Mouse (Mus musculus) hindbrain, embryonic 15.5 days (tissue): ENCODE results near the gene Mroh3. TPM values are rescaled to one million over a fixed set of nuclear protein-coding genes. Genes with fewer than 3 reads are reported as not detected.
A peak's percentile ranks its signal among the peaks of the same experiment; 100 is the strongest.

Experiments
- ATAC-seq: fragments of 200-750 bp; cut with Nextera tagmentation; 2 replicates; pipeline ENCODE4 v1.8.0; 2017; ENCODE audit warnings: low read depth, moderate number of reproducible peaks, moderate TSS enrichment; ENCODE audit not compliant: low FRiP score
- H3K27ac ChIP-seq: fragments of 300-500 bp; sonication (generic); replicated peaks from 2 replicates; pipeline ENCODE4 v1.5.1; 2015; ENCODE audit warnings: mild to moderate bottlenecking, inconsistent platforms
- H3K27me3 ChIP-seq: fragments of 300-500 bp; sonication (generic); 2 replicates; pipeline ENCODE4 v1.6.1; 2015; ENCODE audit warnings: control low read depth, inconsistent platforms
- H3K36me3 ChIP-seq: fragments of 300-500 bp; sonication (generic); 2 replicates; pipeline ENCODE4 v1.6.1; 2015; ENCODE audit warnings: control low read depth, inconsistent platforms
- H3K4me1 ChIP-seq: fragments of 300-500 bp; sonication (generic); replicated peaks from 2 replicates; pipeline ENCODE4 v1.6.1; 2015; ENCODE audit warnings: control low read depth, inconsistent platforms
- H3K4me2 ChIP-seq: fragments of 300-500 bp; sonication (generic); 2 replicates; pipeline ENCODE4 v1.6.1; 2015; ENCODE audit warnings: moderate library complexity, mild to moderate bottlenecking, inconsistent platforms
- H3K4me3 ChIP-seq: fragments of 300-500 bp; sonication (generic); 2 replicates; pipeline ENCODE4 v1.5.1; 2015; ENCODE audit warnings: mild to moderate bottlenecking, inconsistent platforms
- H3K9ac ChIP-seq: fragments of 300-500 bp; sonication (generic); 2 replicates; pipeline ENCODE4 v1.6.1; 2015; ENCODE audit warnings: inconsistent platforms
- H3K9me3 ChIP-seq: fragments of 300-500 bp; sonication (generic); 2 replicates; pipeline ENCODE4 v1.6.1; 2016; ENCODE audit warnings: control low read depth, inconsistent platforms
- WGBS: fragments of 180-500 bp; shearing (Covaris S2); methylation state at CpG from one replicate; pipeline ENCODE4 v1.1.7; 2015; 5-methylcytosine and 5-hydroxymethylcytosine counted together
- polyA plus RNA-seq: library from polyadenylated mRNA; unstranded; fragments of >200 nt; fragmentation: Nextera tagmentation; extraction: Ambion mirVana; gene quantifications from 2 replicates; pipeline ENCODE4 v1.2.1, GENCODE M21; 2015

Gene Mroh3
- polyA plus RNA-seq, 1 experiment from 2014 or later: not detected

- Histone ChIP-seq H3K27me3 (no peaks in the 10 kb centered on the region), H3K27ac (peak overlapping the region; percentile 93), H3K9me3 (no peaks in the 10 kb centered on the region), H3K4me2 (peak overlapping the region; percentile 70), H3K9ac (peak overlapping the region; percentile 89), H3K4me1 (peaks cover 72% of the 10 kb centered on the region), H3K36me3 (no peaks in the 10 kb centered on the region), H3K4me3 (peak overlapping the region; percentile 67)
- 19% methylated on average over 10 of the region's 10 CpGs for WGBS
- ATAC-seq: peak; percentile 25; the same call in 1 of the 2 replicates
Observed at GRCm38 (mm10) chr1:136132386-136133201, 80.0 kb downstream of the Mroh3 start.

Other genes with a start within 250 kb of the Mroh3 start
- 0.05 TPM in 1 of 2 replicates, not detected in the other for gene Igfn1, start 206.5 kb downstream of the Mroh3 start, polyA plus RNA-seq
- gene Tmem9, start 204.7 kb downstream of the Mroh3 start, polyA plus RNA-seq: 178 and 179 TPM in 2 replicates
- 0.39 TPM in 1 of 2 replicates, not detected in the other for gene Ascl5, start 162.0 kb downstream of the Mroh3 start, polyA plus RNA-seq
- gene Cacna1s, start 160.1 kb downstream of the Mroh3 start, polyA plus RNA-seq: 0.32 TPM in 1 of 2 replicates, not detected in the other
- gene Kif21b, start 81.4 kb downstream of the Mroh3 start, polyA plus RNA-seq: 48.9 and 50.0 TPM in 2 replicates
- gene Inava, start 21.4 kb upstream of the Mroh3 start, polyA plus RNA-seq: 3.3 and 3.4 TPM in 2 replicates
- gene Gpr25, start 48.0 kb upstream of the Mroh3 start, polyA plus RNA-seq: 1.1 TPM in 2 replicates
- gene Camsap2, start 133.3 kb upstream of the Mroh3 start, polyA plus RNA-seq: 26.7 and 28.9 TPM in 2 replicates
- gene Ddx59, start 202.4 kb upstream of the Mroh3 start, polyA plus RNA-seq: 15.8 and 19.5 TPM in 2 replicates